Comparison of ENCODE assay signal across 1 mouse cellular context in the genomic region with DNA sequence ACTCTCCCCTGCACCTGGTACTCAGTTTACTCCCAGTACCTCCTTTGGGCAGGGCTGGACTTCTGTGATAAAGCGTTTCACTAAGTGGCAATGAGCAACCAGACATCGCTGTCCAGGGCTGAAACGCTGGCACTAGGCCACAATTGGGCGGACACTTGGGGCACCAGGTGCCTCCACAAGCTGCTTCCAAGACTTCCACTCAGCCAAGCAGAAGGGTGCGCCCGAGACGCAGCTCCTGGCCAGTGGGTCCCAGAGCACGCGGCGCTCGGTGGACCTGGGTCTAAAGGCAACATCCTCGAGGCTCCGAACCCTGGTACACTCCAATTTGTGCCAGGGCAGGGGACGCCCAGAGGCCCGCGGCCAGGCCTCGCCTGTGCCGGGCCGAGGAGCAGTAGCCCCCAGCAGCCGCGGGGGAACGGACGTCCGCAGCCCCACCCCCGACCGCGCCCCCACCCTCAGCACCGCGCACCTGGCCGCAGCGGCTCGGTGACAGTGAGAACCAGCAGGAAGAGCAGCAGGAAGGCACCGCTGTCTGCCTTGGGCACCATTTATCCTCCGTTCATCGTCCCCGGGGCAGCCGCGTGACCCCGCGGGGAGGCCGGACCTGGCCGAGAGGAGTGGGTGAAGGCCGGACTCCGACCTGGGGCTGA.
TF ChIP-seq lines count a peak whose summit lies in the region.

No protein-coding gene starts in this region.

TF ChIP-seq in ES-E14, 5 proteins besides CTCF, POLR2A, EP300 and RAD21 (continued from another document):
- TF ChIP-seq MAFK (IDR thresholded peaks at IDR 0.05; ENCODE audit: insufficient read depth, low read depth, low read length) (no peak), CHD2 (IDR thresholded peaks at IDR 0.05; ENCODE audit: low read depth, low read length) (no peak), ZNF384 (IDR thresholded peaks at IDR 0.05; ENCODE audit: low read depth, low read length) (no peak)
